Mouse (Mus musculus) urinary bladder, adult 18-20 months (tissue): ENCODE results near the gene Srprb.

Source experiments
- DNase-seq, 2 experiments: peaks; one replicate each; pipeline ENCODE4 v3.0.0; 2022; ENCODE audit warnings: low spot score in 2 of 2, mixed read lengths in 2 of 2

Srprb gene

DNA sequence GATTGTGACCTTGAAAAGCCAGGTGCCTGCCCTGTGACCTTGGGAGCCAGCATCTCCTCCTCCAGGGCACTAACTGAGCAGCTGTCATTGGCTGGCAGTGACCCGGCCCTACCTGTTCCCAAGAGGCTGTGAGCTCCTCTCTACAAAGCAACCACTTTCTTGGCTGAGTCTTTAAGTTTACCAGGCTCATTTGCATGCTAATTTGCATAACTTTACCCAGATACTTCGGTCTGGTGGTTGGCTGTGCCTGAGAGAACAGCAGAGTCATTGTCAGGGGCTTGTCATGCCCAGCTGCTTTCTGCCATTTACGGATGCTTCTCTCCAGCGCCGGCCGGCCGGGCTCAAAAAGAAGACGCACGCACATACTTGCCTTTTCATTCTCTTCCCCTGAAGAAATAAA is 55.2 kb downstream of the Srprb start:
- DNase-seq, result no peak

DNA sequence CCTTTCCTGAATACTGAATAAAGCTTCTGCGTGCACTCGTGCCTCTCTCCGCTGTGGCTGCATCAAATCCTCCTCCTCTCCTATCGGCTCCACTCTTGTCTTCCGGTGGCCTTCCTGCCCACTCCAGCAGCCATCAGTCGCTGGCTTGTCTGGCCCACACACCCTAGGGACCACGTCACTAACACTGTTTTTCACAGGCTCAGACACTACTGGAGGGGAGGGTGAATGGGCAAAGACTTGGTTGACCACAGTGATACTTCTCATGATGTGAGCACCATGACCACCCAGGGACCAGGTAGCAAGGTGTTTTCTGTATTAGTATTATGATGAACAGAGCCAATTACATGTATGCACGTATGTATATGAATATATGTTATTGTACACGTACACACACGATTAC is 55.7 kb downstream of the Srprb start:
- no peak for DNase-seq

GRCm38 (mm10) chr9:103145351-103145750 is 56.6 kb downstream of the Srprb start:
- no peak for DNase-seq

DNA sequence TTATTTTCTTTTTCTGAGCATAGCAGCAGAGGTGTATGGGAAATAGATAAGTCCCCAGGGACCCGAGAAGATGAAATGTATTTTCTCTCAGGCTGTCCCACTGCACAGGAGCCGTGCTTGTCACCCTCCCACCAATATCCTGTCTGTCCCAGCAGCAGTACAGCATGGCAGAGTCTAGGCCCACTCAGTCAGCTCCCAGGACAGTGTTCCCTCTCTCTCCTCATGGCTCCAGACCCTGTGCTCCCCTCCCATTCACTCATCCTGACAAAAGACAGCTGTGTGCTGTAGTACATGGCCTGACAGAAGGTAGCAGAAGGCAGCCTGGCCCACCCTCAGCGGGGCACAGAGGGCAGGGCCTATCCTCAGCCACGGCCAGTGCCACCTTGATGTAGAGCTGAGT is 58.1 kb downstream of the Srprb start:
- DNase-seq, result no peak

- no peak for DNase-seq
Observed at GRCm38 (mm10) chr9:103141266-103141665, 60.7 kb downstream of the Srprb start.

DNA sequence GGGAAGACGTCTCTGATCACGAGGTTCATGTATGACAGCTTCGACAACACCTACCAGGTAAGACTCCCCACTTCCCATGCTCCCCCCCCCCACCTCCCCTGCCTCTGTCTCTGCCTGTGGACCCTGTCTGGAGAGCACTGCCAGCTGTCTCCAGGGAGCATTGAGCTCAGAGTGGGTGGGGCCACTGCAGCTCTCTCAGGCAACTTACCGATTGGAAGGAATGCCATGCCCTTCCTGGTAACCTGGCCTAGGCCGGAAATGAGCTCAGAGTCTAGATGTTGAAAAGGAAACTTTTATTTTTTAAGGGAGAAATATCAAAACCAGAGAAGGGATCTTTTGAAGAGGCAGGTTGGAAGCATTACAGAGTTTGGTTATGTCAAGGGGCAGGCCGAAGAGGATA is 61.6 kb downstream of the Srprb start:
- no peak for DNase-seq

DNA sequence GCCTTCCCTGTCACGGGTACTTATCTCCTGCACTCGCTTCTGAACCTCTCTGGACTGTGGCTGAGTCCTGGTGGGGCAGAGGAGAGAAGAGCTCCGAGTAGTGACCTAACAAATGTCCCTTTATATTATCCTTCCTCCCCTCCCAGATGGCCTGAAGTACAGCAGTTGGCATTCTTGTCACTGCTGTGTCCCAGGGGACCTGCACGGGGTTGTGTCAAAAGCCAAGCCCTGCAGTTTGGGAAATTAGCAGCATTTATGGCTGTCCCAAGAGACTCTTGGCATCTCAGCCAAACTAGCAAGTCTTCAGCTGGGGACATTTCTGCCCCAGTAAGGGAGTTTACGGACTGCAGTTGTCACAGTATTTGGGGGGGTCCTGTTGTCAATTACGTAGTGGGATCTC is 62.5 kb downstream of the Srprb start:
- DNase-seq, result no peak
